Mouse (Mus musculus) heart, adult 2 months (tissue): ENCODE measurements around the gene Padi2. TPM values are rescaled to one million over a fixed set of nuclear protein-coding genes. Genes with fewer than 3 reads are reported as not detected.
A peak's percentile ranks its signal among the peaks of the same experiment; 100 is the strongest.

Experiments used
- DNase-seq, 2 experiments: peaks; one replicate each; pipeline ENCODE4 v3.0.0; 2021
- H3K27ac ChIP-seq: fragments of 200-600 bp; 2 replicates; pipeline ENCODE4 v1.8.1; 2022
- H3K27me3 ChIP-seq: fragments of 200-500 bp; 2 replicates; pipeline ENCODE4 v1.6.1; 2012; ENCODE audit warnings: mild to moderate bottlenecking, low read length, inconsistent platforms, mixed read lengths; ENCODE audit not compliant: control insufficient read depth, insufficient read depth
- H3K36me3 ChIP-seq: fragments of 200-500 bp; 2 replicates; pipeline ENCODE4 v1.6.1; 2012; ENCODE audit warnings: low read length, inconsistent platforms; ENCODE audit not compliant: control insufficient read depth, insufficient read depth
- H3K4me1 ChIP-seq: fragments of 200-500 bp; 2 replicates; pipeline ENCODE4 v1.6.1; 2011; ENCODE audit warnings: low read length; ENCODE audit not compliant: control insufficient read depth, insufficient read depth
- H3K4me3 ChIP-seq: fragments of 200-600 bp; 2 replicates; pipeline ENCODE4 v1.8.1; 2022
- H3K79me2 ChIP-seq: fragments of 200-500 bp; replicated peaks from 2 replicates; pipeline ENCODE4 v1.6.1; 2012; ENCODE audit warnings: mild to moderate bottlenecking, inconsistent platforms, low read length, moderate library complexity, mixed read lengths; ENCODE audit not compliant: control insufficient read depth, insufficient read depth
- H3K9ac ChIP-seq: fragments of 200-500 bp; 2 replicates; pipeline ENCODE4 v1.6.1; 2012; ENCODE audit warnings: low read depth, mild to moderate bottlenecking, control low read depth, inconsistent platforms, low read length, mixed read lengths
- CTCF ChIP-seq: fragments of 200-600 bp; IDR thresholded peaks from 2 replicates; pipeline ENCODE4 v1.8.1; 2022; ENCODE audit warnings: antibody characterized with exemption, mild to moderate bottlenecking, moderate library complexity
- EP300 ChIP-seq: fragments of 200-500 bp; IDR thresholded peaks from 2 replicates; pipeline ENCODE4 v1.6.1; 2011; ENCODE audit warnings: low read depth, low read length, control low read depth; ENCODE audit not compliant: insufficient read depth
- POLR2A ChIP-seq: fragments of 200-500 bp; IDR thresholded peaks from 2 replicates; pipeline ENCODE4 v1.6.1; 2011; ENCODE audit warnings: mild to moderate bottlenecking, low read depth, low read length, control low read depth; ENCODE audit not compliant: insufficient read depth
- WGBS: fragments of 180-500 bp; shearing (Covaris S2); methylation state at CpG from one replicate; pipeline ENCODE4 v1.1.7; 2018; 5-methylcytosine and 5-hydroxymethylcytosine counted together
- intact Hi-C: fragments of 180-260 bp; cut with DNase I; formaldehyde crosslinking; loops from one replicate; pipeline ENCODE4 v1.15.1; 2025
- polyA plus RNA-seq: library from polyadenylated mRNA; depleted of rRNA; stranded (reverse); fragments of >200 nt; gene quantifications from 2 replicates; pipeline ENCODE4 v1.2.3, GENCODE M21; 2012
- total RNA-seq, 2 experiments: library from RNA; stranded (reverse); gene quantifications; 2 replicates each; pipeline ENCODE4 v1.2.3; 2021

Gene Padi2
- total and polyA plus RNA-seq, 3 experiments = 0.31 to 1.4 (median 0.96) TPM

DNA sequence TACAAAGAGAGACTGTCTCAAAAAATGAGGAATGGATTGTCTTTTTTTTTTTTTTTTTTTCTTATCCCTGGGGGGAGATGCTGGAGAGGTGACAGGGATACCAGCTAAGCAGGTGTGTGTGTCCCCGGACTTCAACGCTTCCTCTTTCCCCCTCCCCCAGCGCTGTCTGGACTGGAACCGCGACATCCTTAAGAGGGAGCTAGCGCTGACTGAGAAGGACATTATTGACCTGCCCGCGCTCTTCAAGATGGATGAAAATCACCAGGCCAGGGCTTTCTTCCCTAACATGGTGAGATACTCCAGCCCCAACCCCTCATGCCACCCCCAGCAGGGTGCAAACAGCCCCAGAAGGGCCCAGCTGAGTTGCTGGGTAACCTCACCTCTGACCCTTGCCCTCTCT is 42.9 kb downstream of the Padi2 start:
- no peak overlapping the region for H3K9ac ChIP-seq
- no peak for DNase-seq
- no peak overlapping the region for H3K27ac ChIP-seq
- no peaks in the 10 kb centered on the region for H3K4me1 ChIP-seq
- no peaks in the 10 kb centered on the region for H3K36me3 ChIP-seq
- no peaks in the 10 kb centered on the region for H3K79me2 ChIP-seq
- H3K27me3 ChIP-seq = no peaks in the 10 kb centered on the region
- intact Hi-C loops = no loop called here
- WGBS = 86% methylated on average over 8 of the region's 8 CpGs
- TF ChIP-seq CTCF (no peak), POLR2A (no peak), EP300 (no peak)
- no peak overlapping the region for H3K4me3 ChIP-seq

DNA sequence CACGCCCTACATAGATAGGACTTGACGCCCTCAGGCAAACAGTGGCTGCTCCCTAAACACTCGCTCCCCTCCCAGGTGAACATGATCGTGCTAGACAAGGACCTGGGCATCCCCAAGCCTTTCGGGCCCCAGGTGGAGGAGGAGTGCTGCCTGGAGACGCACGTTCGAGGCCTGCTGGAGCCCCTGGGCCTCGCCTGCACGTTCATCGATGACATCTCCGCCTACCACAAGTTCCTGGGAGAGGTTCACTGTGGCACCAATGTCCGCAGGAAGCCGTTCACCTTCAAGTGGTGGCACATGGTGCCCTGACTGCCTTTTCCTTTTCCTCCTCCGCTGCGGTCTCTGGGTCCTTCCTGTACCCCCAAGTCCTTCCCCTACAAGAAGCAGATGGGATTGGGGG is 43.5 kb downstream of the Padi2 start:
- Histone ChIP-seq H3K4me1 (no peaks in the 10 kb centered on the region), H3K79me2 (no peaks in the 10 kb centered on the region), H3K27me3 (no peaks in the 10 kb centered on the region), H3K9ac (no peak overlapping the region), H3K36me3 (no peaks in the 10 kb centered on the region), H3K27ac (no peak overlapping the region), H3K4me3 (no peak overlapping the region)
- no peak for DNase-seq
- no peak for TF ChIP-seq EP300
- TF ChIP-seq POLR2A = no peak
- TF ChIP-seq CTCF = no peak
- 87% methylated on average over 16 of the region's 16 CpGs for WGBS
- intact Hi-C loops = no loop called here

- TF ChIP-seq EP300 = no peak
- no peak for TF ChIP-seq POLR2A
- no peak for TF ChIP-seq CTCF
- DNase-seq = peak; percentile 64 to 67
- Histone ChIP-seq H3K36me3 (no peaks in the 10 kb centered on the region), H3K27me3 (no peaks in the 10 kb centered on the region), H3K4me3 (no peak overlapping the region), H3K79me2 (no peaks in the 10 kb centered on the region), H3K27ac (no peak overlapping the region), H3K4me1 (no peaks in the 10 kb centered on the region), H3K9ac (no peak overlapping the region)
- 31% methylated on average over 3 of the region's 3 CpGs for WGBS
- intact Hi-C loops = no loop called here
These were observed 44.4 kb downstream of the Padi2 start for GRCm38 (mm10) chr4:140950574-140950973.

- Histone ChIP-seq H3K4me3 (no peak overlapping the region), H3K79me2 (no peaks in the 10 kb centered on the region), H3K4me1 (no peaks in the 10 kb centered on the region), H3K27me3 (no peaks in the 10 kb centered on the region), H3K9ac (no peak overlapping the region), H3K36me3 (no peaks in the 10 kb centered on the region), H3K27ac (no peak overlapping the region)
- WGBS = 64% methylated on average over 18 of the region's 18 CpGs
- peak in 1 of 2 experiments; percentile 47 for DNase-seq
- no peak for TF ChIP-seq CTCF
- intact Hi-C loops = no loop called here
These were observed 45.9 kb downstream of the Padi2 start for GRCm38 (mm10) chr4:140951861-140952641.

GRCm38 (mm10) chr4:140957131-140957702 is 51.1 kb downstream of the Padi2 start:
- Histone ChIP-seq H3K9ac (peak overlapping the region; percentile 62), H3K36me3 (no peaks in the 10 kb centered on the region), H3K79me2 (no peaks in the 10 kb centered on the region), H3K27ac (peak overlapping the region; percentile 73), H3K27me3 (no peaks in the 10 kb centered on the region), H3K4me1 (no peaks in the 10 kb centered on the region; the same call in 1 of the 2 replicates), H3K4me3 (peak overlapping the region; percentile 52)
- TF ChIP-seq EP300 = no peak
- no peak for TF ChIP-seq POLR2A
- TF ChIP-seq CTCF = no peak
- WGBS = 19% methylated on average over 17 of the region's 17 CpGs
- intact Hi-C loops = loop anchor here (2.0 to 5.0 kb wide), 3 partner anchors 54 to 235 kb away; no protein-coding TSS in a partner anchor
- DNase-seq = no peak

DNA sequence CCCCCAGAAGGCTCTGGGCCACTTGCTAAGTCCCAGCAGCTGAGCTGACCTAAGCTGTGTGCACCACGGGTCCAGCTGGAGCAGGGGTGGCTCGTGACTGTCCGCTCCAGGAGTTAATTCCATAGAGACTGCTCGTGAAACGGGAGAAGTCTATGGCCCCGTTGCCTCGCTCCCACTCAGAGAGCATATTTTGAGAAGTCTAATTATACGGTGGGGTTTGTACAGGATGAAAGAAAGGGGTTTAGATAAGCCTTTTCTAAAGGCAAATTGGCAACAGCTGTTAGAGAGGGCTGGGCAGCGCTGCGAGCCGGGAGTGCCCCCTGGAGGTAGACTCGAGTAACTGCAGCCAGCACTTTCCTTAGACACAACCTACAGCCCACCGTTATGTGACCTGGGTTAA is 51.6 kb downstream of the Padi2 start:
- Histone ChIP-seq H3K36me3 (no peaks in the 10 kb centered on the region), H3K4me3 (peak overlapping the region; percentile 52), H3K9ac (peak overlapping the region; percentile 62), H3K79me2 (no peaks in the 10 kb centered on the region), H3K27ac (peak overlapping the region; percentile 73), H3K4me1 (peaks cover 2% of the 10 kb centered on the region), H3K27me3 (no peaks in the 10 kb centered on the region)
- peak; percentile 82 for DNase-seq
- intact Hi-C loops = loop anchor here (1.0 to 5.0 kb wide), 4 partner anchors 55 to 235 kb away; no protein-coding TSS in a partner anchor
- TF ChIP-seq EP300 (0 out of 2 replicates have a peak, but pooled peaks have one; percentile 78), CTCF (no peak)
- 2% methylated on average over 13 of the region's 13 CpGs for WGBS
